Mouse (Mus musculus) thymus, adult 2 months (tissue): ENCODE data around the gene N4bp2l2. TPM values are rescaled to one million over a fixed set of nuclear protein-coding genes. Genes with fewer than 3 reads are reported as not detected.
A peak's percentile ranks its signal among the peaks of the same experiment; 100 is the strongest.
"Not testable (repeated sequence)": the region's sequence is repeated elsewhere in the genome, so short reads cannot be mapped to it uniquely, and the experiment has no call there.

Experiments used
- DNase-seq: peaks from one replicate; pipeline ENCODE4 v3.0.0; 2021
- H3K27ac ChIP-seq: fragments of 200-500 bp; 2 replicates; pipeline ENCODE4 v1.5.1; 2012; ENCODE audit warnings: low read length, control low read depth; ENCODE audit not compliant: control insufficient read depth, insufficient read depth
- H3K27me3 ChIP-seq: fragments of 200-500 bp; 2 replicates; pipeline ENCODE4 v1.6.1; 2012; ENCODE audit warnings: mild to moderate bottlenecking, low read length, moderate library complexity, mixed read lengths; ENCODE audit not compliant: control insufficient read depth, insufficient read depth
- H3K36me3 ChIP-seq: fragments of 200-500 bp; 2 replicates; pipeline ENCODE4 v1.6.1; 2012; ENCODE audit warnings: mild to moderate bottlenecking, low read length, moderate library complexity; ENCODE audit not compliant: control insufficient read depth, insufficient read depth
- H3K4me1 ChIP-seq: fragments of 200-500 bp; replicated peaks from 2 replicates; pipeline ENCODE4 v1.6.1; 2012; ENCODE audit warnings: low read length; ENCODE audit not compliant: control insufficient read depth, insufficient read depth
- H3K4me3 ChIP-seq: fragments of 200-500 bp; 2 replicates; pipeline ENCODE4 v1.5.1; 2012; ENCODE audit warnings: mild to moderate bottlenecking, low read length, control low read depth, moderate library complexity; ENCODE audit not compliant: control insufficient read depth, insufficient read depth
- CTCF ChIP-seq: fragments of 200-500 bp; IDR thresholded peaks from 2 replicates; pipeline ENCODE4 v1.5.1; 2012; ENCODE audit warnings: mild to moderate bottlenecking, control low read depth, low read length, moderate library complexity, borderline replicate concordance; ENCODE audit not compliant: control insufficient read depth, poor library complexity, insufficient read depth; ENCODE audit errors: extremely low read depth
- POLR2A ChIP-seq: fragments of 200-500 bp; IDR thresholded peaks from 2 replicates; pipeline ENCODE4 v1.6.1; 2012; ENCODE audit warnings: mild to moderate bottlenecking, low read length, control low read depth, moderate library complexity; ENCODE audit not compliant: control insufficient read depth, poor library complexity, insufficient read depth; ENCODE audit errors: extremely low read depth
- WGBS: fragments of 180-500 bp; shearing (Covaris S2); methylation state at CpG from one replicate; pipeline ENCODE4 v1.1.7; 2018; 5-methylcytosine and 5-hydroxymethylcytosine counted together
- polyA plus RNA-seq: library from polyadenylated mRNA; depleted of rRNA; stranded (reverse); fragments of >200 nt; gene quantifications from 2 replicates; pipeline ENCODE4 v1.2.3, GENCODE M21; 2012

The N4bp2l2 gene
- polyA plus RNA-seq, 1 experiment, result 13.1 TPM

DNA sequence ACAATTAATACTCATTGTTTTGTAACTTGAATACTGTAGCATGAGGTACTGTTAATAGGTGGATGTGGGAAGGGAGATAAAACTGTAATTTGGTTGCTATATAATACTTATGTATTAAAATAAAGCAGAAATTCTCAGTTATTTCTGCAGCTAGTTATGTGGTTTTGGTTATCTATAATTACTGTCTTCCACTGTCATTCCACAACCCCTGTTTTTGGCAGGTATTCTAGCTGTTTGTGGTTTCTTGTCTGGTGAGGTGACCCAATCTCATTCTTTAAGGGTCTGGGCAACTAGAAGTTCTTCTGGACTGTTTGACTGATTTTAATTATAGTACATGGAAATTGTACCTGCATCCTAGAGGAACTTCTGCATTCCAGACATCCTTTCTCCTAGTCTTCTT is 24.7 kb upstream of the N4bp2l2 start:
- no peaks in the 10 kb centered on the region; the same call in 1 of the 2 replicates for H3K4me1 ChIP-seq
- H3K27me3 ChIP-seq, result no peaks in the 10 kb centered on the region
- no peak overlapping the region for H3K27ac ChIP-seq
- DNase-seq, result no peak
- no peak for TF ChIP-seq CTCF
- TF ChIP-seq POLR2A, result no peak
- no peak overlapping the region for H3K4me3 ChIP-seq
- no peaks in the 10 kb centered on the region for H3K36me3 ChIP-seq

- H3K4me3 ChIP-seq, result not testable (repeated sequence)
These were observed 16.9 kb upstream of the N4bp2l2 start for GRCm38 (mm10) chr5:150682862-150683261.

DNA sequence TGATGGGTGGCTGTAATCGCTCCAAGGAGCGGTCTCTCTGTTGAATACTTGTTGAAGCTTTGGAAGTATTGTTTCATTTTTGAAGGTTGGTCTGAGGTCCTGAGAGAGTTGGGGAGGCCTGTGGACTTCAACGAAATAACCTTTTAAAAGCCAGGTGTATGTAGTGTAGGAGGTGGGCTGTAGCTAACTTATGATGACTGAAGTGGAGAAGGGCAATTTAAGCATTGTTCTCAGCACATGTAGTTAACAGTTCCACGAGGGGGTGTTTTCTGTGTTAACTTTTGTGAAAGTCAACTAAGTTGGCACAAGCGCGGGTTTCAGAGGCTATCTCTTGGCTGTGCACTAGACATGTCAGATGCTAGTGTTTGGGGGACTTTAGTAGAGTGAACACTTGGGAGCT is 8.9 kb upstream of the N4bp2l2 start:
- Histone ChIP-seq H3K27me3 (no peaks in the 10 kb centered on the region), H3K4me1 (peaks cover 5% of the 10 kb centered on the region; the same call in 1 of the 2 replicates), H3K27ac (no peak overlapping the region), H3K36me3 (no peaks in the 10 kb centered on the region), H3K4me3 (no peak overlapping the region)
- DNase-seq, result no peak
- 43% methylated on average over 6 of the region's 6 CpGs for WGBS
- TF ChIP-seq POLR2A (no peak), CTCF (no peak)

More at GRCm38 (mm10) chr5:150682862-150683261, 16.9 kb upstream of the N4bp2l2 start:
- DNase-seq, H3K4me1 ChIP-seq, H3K27me3 ChIP-seq, H3K27ac ChIP-seq, H3K36me3 ChIP-seq: not testable (repeated sequence)
- WGBS, result 97% methylated on average over 6 of the region's 6 CpGs

DNA sequence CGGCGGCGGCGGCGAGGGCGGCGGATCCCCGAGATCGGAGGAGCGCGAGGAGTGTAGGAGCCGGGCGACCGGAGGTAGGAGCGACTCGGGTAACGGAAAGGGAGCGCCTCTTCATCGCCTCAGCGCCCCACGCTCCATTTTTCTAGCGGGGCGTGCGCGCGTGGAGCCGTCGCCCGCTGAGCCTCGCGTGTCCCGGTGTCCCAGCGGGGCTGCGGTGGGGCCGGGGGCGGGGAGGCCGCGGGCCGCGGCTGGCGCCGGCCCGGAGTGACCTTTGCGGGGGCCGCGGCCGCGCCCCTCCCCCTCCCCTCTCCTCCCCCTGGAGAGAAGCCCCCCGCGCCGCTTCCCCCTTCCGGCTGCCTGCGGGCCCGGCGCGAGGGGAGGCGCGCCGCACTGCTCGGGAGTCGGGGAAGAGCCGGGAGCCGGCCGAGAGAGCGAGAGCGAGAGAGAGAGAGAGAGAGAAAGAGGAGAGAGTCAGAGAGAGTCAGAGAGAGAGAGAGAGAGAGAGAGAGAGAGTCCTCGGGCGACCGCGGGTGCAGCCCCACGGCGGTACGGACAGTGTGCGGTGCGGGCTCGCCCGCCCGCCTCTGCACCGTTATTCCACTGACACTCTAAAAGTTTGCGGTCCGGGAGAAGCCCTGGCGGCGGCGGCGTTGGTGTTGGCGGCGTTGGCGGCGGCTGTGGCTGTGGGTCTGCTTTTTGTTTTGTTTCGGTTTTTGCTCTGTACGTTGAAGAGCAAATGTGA is 8.1 kb upstream of the N4bp2l2 start:
- no peaks in the 10 kb centered on the region for H3K27me3 ChIP-seq
- peak overlapping the region; percentile 97 for H3K4me3 ChIP-seq
- peak; percentile 56 for DNase-seq
- H3K27ac ChIP-seq, result peak overlapping the region; percentile 25; the same call in 1 of the 2 replicates
- no peaks in the 10 kb centered on the region for H3K36me3 ChIP-seq
- WGBS, result under 1% methylated on average over 82 of the region's 91 CpGs
- 0 out of 2 replicates have a peak, but pooled peaks cover 2% of the 10 kb centered on the region for H3K4me1 ChIP-seq
- peak; percentile 18; the same call in 1 of the 2 replicates for TF ChIP-seq POLR2A
- peak; percentile 34; the same call in 1 of the 2 replicates for TF ChIP-seq CTCF

DNA sequence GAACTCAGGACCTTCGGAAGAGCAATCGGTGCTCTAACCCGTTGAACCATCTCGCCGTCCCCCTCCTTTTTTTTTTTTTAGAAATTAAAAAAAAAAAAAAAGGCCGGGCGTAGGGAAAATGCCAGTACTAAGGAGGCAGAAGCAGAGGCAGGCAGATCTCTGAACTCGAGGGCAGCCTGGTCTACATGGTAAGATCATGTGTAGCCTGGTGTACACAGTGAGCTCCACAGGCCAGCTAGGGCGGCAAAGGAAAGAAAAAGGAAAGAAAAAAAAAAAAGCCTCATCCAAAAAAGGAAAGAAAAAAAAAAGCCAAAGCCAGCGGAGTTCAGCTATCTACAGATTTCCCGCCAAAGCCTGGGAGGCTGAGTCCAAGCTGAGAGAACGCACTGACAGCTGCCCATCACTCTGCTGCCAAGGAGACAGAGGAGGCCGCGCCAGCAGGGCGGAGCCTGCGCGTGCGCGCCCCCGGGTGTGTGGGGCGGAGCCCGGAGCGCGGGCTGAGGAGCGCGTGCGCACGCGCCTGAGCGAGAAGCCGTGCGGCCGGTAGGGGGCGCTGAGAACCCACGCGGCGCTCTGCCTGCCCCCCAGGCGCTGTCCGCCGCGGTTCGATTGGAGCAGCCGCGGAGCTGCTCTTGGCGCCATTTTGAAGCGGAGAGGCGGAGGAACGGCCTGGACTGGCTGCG is 7.3 kb upstream of the N4bp2l2 start, which contains the start of gene Pds5b:
Pds5b (plus strand) TSS at position 587 of the 683 bp plus-strand sequence.
- TF ChIP-seq POLR2A, result peak; percentile 71
- peak; percentile 100 for TF ChIP-seq CTCF
- DNase-seq, result peak; percentile 91
- 15% methylated on average over 47 of the region's 49 CpGs for WGBS
- H3K27me3 ChIP-seq, result no peaks in the 10 kb centered on the region
- no peaks in the 10 kb centered on the region for H3K36me3 ChIP-seq
- no peaks in the 10 kb centered on the region for H3K4me1 ChIP-seq
- H3K4me3 ChIP-seq, result peak within 1 kb of the TSS; percentile 97
- H3K27ac ChIP-seq, result peak within 1 kb of the TSS; percentile 25; the same call in 1 of the 2 replicates

DNA sequence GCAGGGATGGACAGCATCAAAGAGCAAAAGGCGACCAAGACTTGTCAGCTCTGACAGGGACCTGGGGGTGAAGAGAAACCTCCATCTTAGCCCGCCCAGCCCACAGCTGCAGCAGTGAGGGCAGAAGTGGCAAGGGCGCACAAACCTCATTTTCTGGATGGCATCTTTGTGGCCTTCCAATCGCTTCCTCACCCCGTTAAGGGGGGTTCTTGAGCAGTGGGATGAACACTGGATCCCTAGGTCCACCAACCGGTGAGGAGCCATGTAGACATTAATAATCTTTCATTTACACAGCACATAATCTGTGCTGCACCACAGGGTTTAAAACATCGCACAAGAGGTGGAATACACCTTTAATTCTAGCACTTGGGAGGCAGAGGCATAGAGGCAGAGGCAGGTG is 6.4 kb upstream of the N4bp2l2 start:
- Histone ChIP-seq H3K27me3 (no peaks in the 10 kb centered on the region), H3K4me1 (no peaks in the 10 kb centered on the region), H3K36me3 (no peaks in the 10 kb centered on the region), H3K27ac (no peak overlapping the region), H3K4me3 (no peak overlapping the region)
- 88% methylated on average over 7 of the region's 7 CpGs for WGBS
- DNase-seq, result no peak
- TF ChIP-seq CTCF (no peak), POLR2A (no peak)
